Mouse (Mus musculus): Measurements from ENCODE around the gene Mcoln1.

Mcoln1 gene

DNA sequence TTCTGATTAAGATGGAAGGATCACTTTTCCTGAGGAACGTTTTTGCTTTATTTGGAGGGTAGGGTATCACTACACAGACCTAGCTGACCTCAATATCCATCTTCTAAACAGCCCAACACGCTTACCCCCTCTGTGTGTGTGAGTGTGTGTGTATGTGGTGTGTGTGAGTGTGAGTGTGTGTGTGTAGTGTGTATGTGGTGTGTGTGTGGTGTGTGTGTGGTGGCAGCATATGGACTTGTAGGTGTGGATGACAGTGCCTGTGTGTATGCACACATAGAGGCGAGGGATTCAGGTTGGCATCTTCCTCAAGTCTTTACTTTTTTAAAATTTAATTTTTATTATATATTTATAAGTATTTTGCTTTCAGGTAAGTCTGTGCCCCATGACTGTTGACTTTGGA lies 1.7 kb upstream of the Mcoln1 start:
- DNase-seq (ENCODE audit: low read depth, low spot score), result no peak

DNA sequence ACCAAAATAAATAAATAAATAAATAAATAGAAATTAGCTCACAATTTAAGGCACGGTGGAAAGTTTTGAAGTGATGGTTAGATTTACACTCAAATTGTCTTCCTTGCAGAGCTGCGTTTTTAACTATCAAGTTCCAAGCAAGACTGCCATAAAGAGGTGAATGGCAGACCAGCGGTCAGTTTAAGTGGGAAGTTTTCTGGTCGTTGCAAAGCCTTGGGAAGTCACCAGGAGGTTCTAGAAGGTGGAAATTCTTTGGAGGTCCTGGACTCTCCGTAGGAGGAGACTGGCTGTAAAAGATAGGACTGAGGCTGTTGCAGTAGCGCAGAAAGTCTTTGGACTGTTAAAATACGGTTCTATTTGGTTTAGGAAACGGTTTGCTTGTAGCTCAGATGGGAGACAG lies 506 bp upstream of the Mcoln1 start:
- DNase-seq (ENCODE audit: low read depth, low spot score), result peak; percentile 62

DNA sequence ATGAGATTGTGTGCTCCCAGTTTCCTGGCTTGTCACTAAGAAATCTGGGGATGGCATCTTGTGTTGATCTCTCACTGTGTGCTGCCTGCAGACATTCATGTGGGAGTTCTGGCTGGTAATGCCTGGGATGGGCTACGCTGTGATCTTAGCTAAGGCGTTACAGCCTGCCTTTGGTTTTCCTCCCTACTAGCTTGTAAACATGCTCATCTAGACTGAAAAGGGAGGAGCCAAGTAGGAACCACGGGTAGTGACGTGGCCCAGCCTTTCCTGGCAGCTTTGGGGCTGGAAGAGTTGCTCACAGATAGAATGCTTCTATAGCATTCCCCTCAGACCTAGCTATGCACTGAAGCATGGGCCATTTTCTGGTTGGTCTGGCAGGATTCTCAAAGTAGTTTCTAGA lies 2.0 kb downstream of the Mcoln1 start:
- peak; percentile 67 for DNase-seq (ENCODE audit: low read depth, low spot score)

- no peak for DNase-seq (ENCODE audit: low read depth, low spot score)
These were observed 7.9 kb downstream of the Mcoln1 start for GRCm38 (mm10) chr8:3507979-3508754.

DNA sequence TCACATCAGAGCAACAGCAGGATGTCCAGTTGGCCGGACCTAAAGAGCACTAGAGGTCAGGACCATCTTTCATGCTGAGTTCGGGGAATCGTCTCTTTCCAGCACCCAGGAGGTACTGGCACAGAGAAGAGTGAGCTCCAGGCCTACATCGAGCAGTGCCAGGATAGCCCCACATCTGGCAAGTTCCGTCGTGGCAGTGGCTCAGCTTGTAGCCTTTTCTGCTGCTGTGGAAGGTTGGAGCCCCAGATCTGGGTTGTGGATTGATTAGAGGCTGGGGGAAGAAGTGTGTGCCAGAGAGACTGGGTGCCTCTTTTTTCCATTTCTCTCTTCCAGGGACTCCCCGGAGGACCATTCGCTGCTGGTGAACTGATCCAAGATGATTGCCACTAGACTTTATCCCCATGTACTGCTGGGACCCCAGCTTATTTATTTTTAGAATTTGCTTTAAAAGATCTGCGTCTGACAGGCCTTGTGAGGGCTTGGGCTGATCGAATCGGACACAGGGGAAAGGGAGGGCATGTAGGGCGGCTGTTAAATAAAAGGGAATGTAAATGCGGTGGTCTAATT lies 14.5 kb downstream of the Mcoln1 start:
- no peak for DNase-seq (ENCODE audit: low read depth, low spot score)

- peak; percentile 90 for DNase-seq (ENCODE audit: low read depth, low spot score)
These were observed 15.0 kb downstream of the Mcoln1 start, which contains the start of gene Pnpla6 for GRCm38 (mm10) chr8:3515260-3515671. Gene Pnpla6 (plus strand): TSS chr8:3515384.

GRCm38 (mm10) chr8:3515771-3516417 lies 15.6 kb downstream of the Mcoln1 start:
- peak; percentile 95 for DNase-seq (ENCODE audit: low read depth, low spot score)

DNA sequence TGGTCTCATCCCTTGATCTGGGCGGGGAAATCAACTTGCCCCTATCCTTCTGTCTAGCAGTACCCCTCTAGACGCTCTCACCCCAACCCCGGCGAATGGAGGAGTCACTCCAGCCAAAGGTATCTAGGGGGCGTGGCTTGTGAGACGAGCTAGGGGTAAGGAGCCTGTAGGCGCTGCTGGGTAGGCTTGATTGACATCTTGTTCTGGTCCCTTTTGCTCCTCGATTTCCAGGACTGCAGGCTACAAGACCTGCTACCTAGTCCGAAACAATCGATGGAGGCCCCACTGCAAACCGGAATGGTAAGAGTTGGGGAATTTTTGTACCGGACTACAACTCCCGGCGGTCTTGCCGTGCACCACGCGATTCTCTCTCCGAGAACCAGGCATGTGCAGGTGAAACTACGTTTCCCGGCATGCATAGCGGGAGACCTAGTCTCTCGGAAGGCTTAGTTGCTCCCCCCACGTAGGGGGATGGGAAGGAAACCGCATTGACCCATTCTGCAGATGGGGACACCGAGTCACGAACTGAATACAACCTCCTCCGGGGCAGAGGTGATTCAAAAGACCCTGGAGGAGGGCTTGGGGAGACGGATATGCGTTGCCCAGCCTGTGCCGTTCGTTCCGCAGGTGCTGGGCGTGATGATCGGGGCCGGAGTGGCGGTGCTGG lies 16.3 kb downstream of the Mcoln1 start:
- peak; percentile 97 for DNase-seq (ENCODE audit: low read depth, low spot score)

GRCm38 (mm10) chr8:3517117-3517495 lies 16.8 kb downstream of the Mcoln1 start:
- DNase-seq (ENCODE audit: low read depth, low spot score), result peak; percentile 26

DNA sequence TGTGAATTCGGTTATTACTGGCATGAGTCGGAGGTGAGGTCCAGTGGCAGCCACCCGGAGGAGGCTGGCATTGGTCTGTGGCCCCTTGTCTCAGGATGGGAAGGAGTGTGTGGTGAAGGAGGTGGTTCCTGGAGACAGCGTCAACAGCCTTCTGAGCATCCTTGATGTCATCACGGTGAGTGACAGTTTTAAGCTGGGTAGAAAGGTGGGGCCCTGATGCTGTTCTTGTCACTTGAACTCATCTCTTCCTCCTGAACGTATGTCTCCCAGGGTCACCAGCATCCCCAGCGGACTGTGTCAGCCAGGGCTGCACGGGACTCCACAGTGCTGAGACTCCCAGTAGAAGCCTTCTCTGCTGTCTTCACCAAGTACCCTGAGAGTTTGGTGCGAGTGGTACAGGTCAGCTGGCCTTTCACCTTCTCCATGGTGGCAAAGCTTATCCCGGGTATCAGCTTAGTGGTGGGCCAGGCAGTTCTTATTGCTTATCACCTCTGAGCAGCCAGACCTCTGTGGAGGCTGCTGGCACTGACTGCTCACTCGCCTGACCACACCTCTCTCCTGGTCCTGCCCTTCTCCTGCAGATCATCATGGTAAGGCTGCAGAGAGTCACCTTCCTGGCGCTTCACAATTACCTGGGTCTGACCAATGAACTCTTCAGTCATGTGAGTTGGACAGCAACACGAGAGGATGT lies 21.9 kb downstream of the Mcoln1 start:
- no peak for DNase-seq (ENCODE audit: low read depth, low spot score)

DNA sequence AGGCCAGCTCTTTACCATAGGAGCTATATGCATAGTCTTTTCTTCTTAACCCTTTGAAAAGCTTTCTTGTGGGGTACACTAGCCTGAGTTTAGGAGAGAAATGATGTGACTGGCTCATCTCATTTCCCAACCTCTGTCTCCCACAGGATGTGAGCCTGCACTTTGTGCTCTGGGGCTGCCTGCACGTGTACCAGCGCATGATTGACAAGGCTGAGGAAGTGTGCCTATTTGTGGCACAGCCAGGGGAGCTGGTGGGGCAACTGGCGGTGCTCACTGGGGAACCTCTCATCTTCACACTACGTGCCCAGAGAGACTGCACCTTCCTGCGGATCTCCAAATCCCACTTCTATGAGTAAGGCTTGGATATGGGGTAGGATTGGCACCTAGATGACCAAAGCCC lies 30.6 kb downstream of the Mcoln1 start:
- DNase-seq (ENCODE audit: low read depth, low spot score), result no peak

DNA sequence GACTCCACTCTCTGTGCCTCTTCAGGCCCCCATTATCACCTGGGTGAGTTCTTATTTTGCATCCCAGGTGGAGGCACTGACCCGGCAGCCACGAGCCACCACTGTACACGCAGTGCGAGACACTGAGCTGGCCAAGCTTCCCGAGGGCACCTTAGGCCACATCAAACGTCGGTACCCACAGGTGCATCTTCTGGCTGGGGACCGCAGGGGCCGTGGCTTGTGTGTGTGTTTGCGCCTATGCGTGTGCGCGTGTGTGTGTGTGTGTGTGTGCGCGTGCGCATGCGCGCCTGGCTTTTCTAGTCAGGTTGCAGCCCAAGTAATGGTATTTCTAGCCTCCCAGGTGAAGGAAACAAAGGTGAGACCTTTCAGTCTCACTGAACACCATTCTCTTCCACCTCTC lies 31.7 kb downstream of the Mcoln1 start:
- DNase-seq (ENCODE audit: low read depth, low spot score), result no peak

DNA sequence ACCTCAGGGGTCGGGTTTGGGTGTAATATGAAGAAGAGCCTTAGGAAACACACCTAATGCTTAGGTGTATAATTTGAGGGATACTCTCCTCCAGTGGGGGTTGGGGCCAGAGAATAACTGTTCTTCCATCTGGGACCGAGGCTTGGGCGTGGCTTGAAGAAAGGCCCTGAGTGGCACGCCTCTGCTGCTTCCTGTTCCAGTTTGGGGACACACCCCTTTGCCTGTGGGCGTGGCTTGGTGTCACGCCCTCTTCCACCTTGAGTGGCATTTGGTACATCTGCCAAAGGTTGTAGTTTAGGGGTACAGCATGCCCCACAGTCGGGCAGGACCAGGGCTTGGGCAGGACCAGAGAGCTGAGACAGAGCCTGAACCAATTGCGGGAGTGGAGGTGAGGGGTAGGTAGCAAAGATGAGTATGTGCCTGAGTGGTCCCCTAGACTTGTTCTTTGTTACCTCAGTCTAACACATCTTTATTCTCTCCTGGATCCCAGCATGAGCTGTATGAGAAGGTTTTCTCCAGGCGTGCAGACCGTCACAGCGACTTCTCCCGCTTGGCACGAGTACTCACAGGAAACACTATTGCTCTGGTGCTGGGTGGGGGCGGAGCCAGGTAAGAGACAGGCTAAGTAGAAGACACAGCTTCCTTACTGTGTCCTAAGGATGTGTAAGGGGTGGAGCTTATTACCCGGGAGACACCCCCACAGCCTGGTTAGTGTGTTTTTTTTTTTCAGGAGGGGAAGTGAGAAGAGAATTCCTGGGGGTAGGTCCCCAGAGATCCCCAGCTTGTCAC lies 36.0 kb downstream of the Mcoln1 start:
- DNase-seq (ENCODE audit: low read depth, low spot score), result peak; percentile 25

GRCm38 (mm10) chr8:3536940-3537339 lies 36.7 kb downstream of the Mcoln1 start:
- DNase-seq (ENCODE audit: low read depth, low spot score), result no peak

- DNase-seq (ENCODE audit: low read depth, low spot score), result no peak
These were observed 37.4 kb downstream of the Mcoln1 start for GRCm38 (mm10) chr8:3537666-3538065.

DNA sequence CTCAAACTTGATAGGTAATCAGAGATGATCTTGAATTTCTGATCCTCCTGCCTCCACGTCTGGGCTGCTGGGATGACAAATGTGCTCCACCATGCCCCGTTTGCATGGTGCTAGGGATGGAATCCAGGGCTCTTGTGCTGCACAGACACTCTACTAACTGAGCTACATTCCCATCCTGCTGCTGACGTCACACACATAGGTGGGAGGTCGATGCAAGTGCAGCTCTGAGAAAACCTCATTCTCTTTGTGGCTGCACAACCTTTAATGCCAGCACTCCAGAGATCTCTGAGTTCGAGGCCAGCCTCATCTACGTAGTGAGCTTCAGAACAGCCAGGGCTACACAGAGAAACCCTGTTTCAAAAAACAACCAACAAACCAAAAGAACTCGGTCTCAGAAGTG lies 38.9 kb downstream of the Mcoln1 start:
- no peak for DNase-seq (ENCODE audit: low read depth, low spot score)

DNA sequence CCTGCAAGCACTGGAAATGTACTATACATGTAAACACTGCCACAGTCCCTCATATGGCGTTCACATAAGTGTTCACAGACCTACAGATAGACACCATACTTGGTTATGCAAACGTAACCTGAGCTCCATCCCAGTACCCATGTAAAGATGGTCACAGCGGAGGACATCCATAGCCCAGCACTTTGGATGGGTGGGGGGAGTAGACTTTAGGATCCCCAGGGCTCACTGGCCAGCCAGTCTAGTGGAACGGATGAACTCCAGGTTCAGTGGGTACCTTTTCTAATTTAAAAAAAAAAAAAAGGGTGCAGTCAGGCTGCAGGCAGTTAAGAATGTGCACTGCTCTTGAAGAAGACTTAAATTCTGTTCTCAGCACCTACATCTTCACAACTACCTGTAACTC lies 39.8 kb downstream of the Mcoln1 start:
- no peak for DNase-seq (ENCODE audit: low read depth, low spot score)

- no peak for DNase-seq (ENCODE audit: low read depth, low spot score)
These were observed 46.3 kb downstream of the Mcoln1 start for GRCm38 (mm10) chr8:3546511-3546910.

DNA sequence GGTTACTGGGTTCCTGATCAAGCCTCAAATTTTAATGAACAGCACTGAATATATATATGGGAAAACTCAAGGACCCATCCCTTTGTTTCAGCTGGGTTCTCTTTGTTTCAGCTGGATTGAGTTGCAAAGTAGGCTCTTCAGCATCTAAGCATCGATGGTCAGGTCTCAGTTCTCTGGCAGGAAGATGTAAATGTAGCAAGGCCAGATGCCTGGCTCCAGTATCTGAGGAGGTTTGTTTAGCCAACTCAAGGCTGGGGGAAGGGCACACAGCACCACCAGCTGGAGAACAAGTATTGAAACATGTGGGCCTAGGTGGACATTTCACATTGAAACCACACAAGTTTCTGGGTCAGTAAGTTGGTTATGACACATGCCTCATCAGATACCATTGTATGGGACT lies 52.0 kb downstream of the Mcoln1 start:
- DNase-seq (ENCODE audit: low read depth, low spot score), result no peak

GRCm38 (mm10) chr8:3556114-3556513 lies 55.9 kb downstream of the Mcoln1 start:
- DNase-seq (ENCODE audit: low read depth, low spot score), result no peak
